Comparison of ENCODE assay signal across 21 mouse cellular contexts in genomic region chr5:66143093-66144032, GRCm38 (mm10). TPM values are rescaled to one million over a fixed set of nuclear protein-coding genes. Genes with fewer than 3 reads are reported as not detected.
DNase-seq lines count a peak whose midpoint lies in the region; ATAC-seq and TF ChIP-seq lines count a peak whose summit lies in the region.
"Had no signal": no experiment of that assay in that cellular context is flagged by ENCODE, and none has a peak within 500 bp of the region (broad histone marks: within the 10 kb centered on the region; RNA-seq: fewer than 3 reads in every experiment).

No protein-coding gene starts in this region.

- peak overlapping the region; percentile 48; the same call in 1 of the 2 replicates for H3K27ac ChIP-seq in liver, postnatal 0 days (ENCODE audit: low read depth)
- H3K27ac ChIP-seq in liver, embryonic 11.5 days (ENCODE audit: low read depth, low read length): no peak overlapping the region
- peak overlapping the region; percentile 73 for H3K27ac ChIP-seq in intestine, postnatal 0 days (ENCODE audit: low read depth, low read length)
- H3K27ac ChIP-seq in hindbrain, embryonic 16.5 days (ENCODE audit: low read depth, low read length): no peak overlapping the region
- H3K27ac ChIP-seq: hindbrain, embryonic 15.5 days; left cerebral cortex, adult 2 months; stomach, embryonic 15.5 days had no signal

- no peaks in the 10 kb centered on the region for H3K9me3 ChIP-seq in liver, postnatal 0 days (ENCODE audit: low read length)
- H3K9me3 ChIP-seq in liver, embryonic 11.5 days (ENCODE audit: control insufficient read depth, low read length): no peaks in the 10 kb centered on the region
- no peaks in the 10 kb centered on the region for H3K9me3 ChIP-seq in intestine, postnatal 0 days (ENCODE audit: control insufficient read depth)
- no peaks in the 10 kb centered on the region for H3K9me3 ChIP-seq in hindbrain, embryonic 16.5 days (ENCODE audit: control insufficient read depth, low read length)
- H3K9me3 ChIP-seq: hindbrain, embryonic 15.5 days; stomach, embryonic 15.5 days had no signal

- H3K4me1 ChIP-seq in liver, postnatal 0 days (ENCODE audit: insufficient read depth): peaks cover 44% of the 10 kb centered on the region
- no peaks in the 10 kb centered on the region for H3K4me1 ChIP-seq in liver, embryonic 11.5 days (replicated peaks; ENCODE audit: control insufficient read depth, insufficient read depth, low read length)
- H3K4me1 ChIP-seq in intestine, postnatal 0 days (replicated peaks; ENCODE audit: control insufficient read depth, insufficient read depth, low read length): 0 out of 2 replicates have a peak, but pooled peaks cover 3% of the 10 kb centered on the region
- H3K4me1 ChIP-seq in hindbrain, embryonic 16.5 days (ENCODE audit: control insufficient read depth, insufficient read depth, low read depth, low read length): no peaks in the 10 kb centered on the region
- H3K4me1 ChIP-seq: hindbrain, embryonic 15.5 days had no signal

- no peak for TF ChIP-seq CTCF in liver, postnatal 0 days (IDR thresholded peaks at IDR 0.05; ENCODE audit: low read depth)
- TF ChIP-seq CTCF in intestine, postnatal 0 days (IDR thresholded peaks at IDR 0.05; ENCODE audit: low read depth): no peak

- no peaks in the 10 kb centered on the region for H3K27me3 ChIP-seq in liver, postnatal 0 days (ENCODE audit: insufficient read depth, low read length)
- peaks cover under 1% of the 10 kb centered on the region; the same call in 1 of the 2 replicates for H3K27me3 ChIP-seq in liver, embryonic 11.5 days (replicated peaks; ENCODE audit: control insufficient read depth, insufficient read depth, low read length)
- no peaks in the 10 kb centered on the region for H3K27me3 ChIP-seq in intestine, postnatal 0 days (replicated peaks; ENCODE audit: control insufficient read depth, insufficient read depth, low read length)
- peaks cover under 1% of the 10 kb centered on the region; the same call in 1 of the 2 replicates for H3K27me3 ChIP-seq in hindbrain, embryonic 16.5 days (replicated peaks; ENCODE audit: control insufficient read depth, insufficient read depth, low read length)
- H3K27me3 ChIP-seq: stomach, embryonic 15.5 days had no signal

- H3K36me3 ChIP-seq in liver, postnatal 0 days (replicated peaks; ENCODE audit: insufficient read depth, low read length): no peaks in the 10 kb centered on the region
- no peaks in the 10 kb centered on the region for H3K36me3 ChIP-seq in liver, embryonic 11.5 days (ENCODE audit: control insufficient read depth, insufficient read depth, low read length)
- no peaks in the 10 kb centered on the region for H3K36me3 ChIP-seq in intestine, postnatal 0 days (ENCODE audit: control insufficient read depth, insufficient read depth)
- H3K36me3 ChIP-seq in hindbrain, embryonic 16.5 days (ENCODE audit: control insufficient read depth, insufficient read depth, low read length): no peaks in the 10 kb centered on the region
- H3K36me3 ChIP-seq: hindbrain, embryonic 15.5 days; stomach, embryonic 15.5 days had no signal

- H3K4me3 ChIP-seq in liver, postnatal 0 days (ENCODE audit: low read depth, low read length): no peak overlapping the region
- H3K4me3 ChIP-seq in liver, embryonic 11.5 days (ENCODE audit: low read depth, low read length): no peak overlapping the region
- no peak overlapping the region for H3K4me3 ChIP-seq in intestine, postnatal 0 days (ENCODE audit: low read depth, low read length)
- no peak overlapping the region for H3K4me3 ChIP-seq in hindbrain, embryonic 16.5 days (ENCODE audit: low read length)
- H3K4me3 ChIP-seq: hindbrain, embryonic 15.5 days; left cerebral cortex, adult 2 months; stomach, embryonic 15.5 days had no signal

- no peak overlapping the region for H3K4me2 ChIP-seq in liver, postnatal 0 days (ENCODE audit: low read depth, low read length)
- no peak overlapping the region for H3K4me2 ChIP-seq in liver, embryonic 11.5 days
- no peak overlapping the region for H3K4me2 ChIP-seq in intestine, postnatal 0 days (replicated peaks; ENCODE audit: low read depth)
- no peak overlapping the region for H3K4me2 ChIP-seq in hindbrain, embryonic 16.5 days (ENCODE audit: low read length)
- H3K4me2 ChIP-seq: heart, embryonic 11.5 days; hindbrain, embryonic 15.5 days; stomach, embryonic 15.5 days had no signal

- 65% methylated on average over 14 of the region's 14 CpGs for WGBS in liver, postnatal 0 days (ENCODE audit: insufficient replicate concordance)
- WGBS in liver, embryonic 11.5 days: 78% methylated on average over 14 of the region's 14 CpGs
- WGBS in intestine, postnatal 0 days: 64% methylated on average over 14 of the region's 14 CpGs
- 83% methylated on average over 14 of the region's 14 CpGs for WGBS in hindbrain, embryonic 16.5 days

- no peak for TF ChIP-seq EP300 in liver, postnatal 0 days (IDR thresholded peaks at IDR 0.05; ENCODE audit: low read depth)

- H3K9ac ChIP-seq in liver, postnatal 0 days (replicated peaks): no peak overlapping the region
- no peak overlapping the region for H3K9ac ChIP-seq in liver, embryonic 11.5 days (ENCODE audit: low read depth, low read length)
- no peak overlapping the region for H3K9ac ChIP-seq in intestine, postnatal 0 days (ENCODE audit: low read depth, low read length)
- H3K9ac ChIP-seq in hindbrain, embryonic 16.5 days (ENCODE audit: low read depth, low read length): no peak overlapping the region
- H3K9ac ChIP-seq: hindbrain, embryonic 15.5 days; stomach, embryonic 15.5 days had no signal

- DNase-seq in frontal cortex, postnatal 10 days (ENCODE audit: low spot score in 2 of 2): no peak
- DNase-seq in liver, postnatal 0 days: peak; percentile 40
- no peak for DNase-seq in liver, embryonic 11.5 days (ENCODE audit: low spot score)
- DNase-seq in adipocyte (ENCODE audit: low spot score): peak; percentile 37
- no peak for DNase-seq in testis, postnatal 14 days (ENCODE audit: low spot score)
- DNase-seq: adrenal gland, postnatal 36 days; cerebellum, adult 11-12 months; cerebellum, postnatal 14 days; gastrocnemius, postnatal 10 days; heart, adult 11 months; kidney, adult 2 months; kidney, postnatal 4 days; right cerebral cortex, postnatal 4 days had no signal

- peak; percentile 96 for ATAC-seq in frontal cortex, adult (ENCODE audit: low TSS enrichment)
- peak; percentile 46 for ATAC-seq in liver, postnatal 0 days
- ATAC-seq in liver, embryonic 11.5 days (replicated peaks; ENCODE audit: low FRiP score): no peak
- ATAC-seq in intestine, postnatal 0 days: 0 out of 2 replicates have a peak, but pooled peaks have one; percentile 53
- no peak for ATAC-seq in hindbrain, embryonic 16.5 days
- ATAC-seq: midbrain, embryonic 16.5 days had no signal

RNA-seq across cellular contexts. Expression of gene Rbm47, which starts 29.6 kb away (rescaled TPM):
- polyA plus RNA-seq in liver, postnatal 0 days (2015; fragmentation: Nextera tagmentation; extraction: Ambion mirVana): 20.5 and 22.8 TPM in 2 replicates
- polyA plus RNA-seq in liver, embryonic 11.5 days (2014; fragmentation: Nextera tagmentation; extraction: Ambion mirVana): 13.5 and 13.9 TPM in 2 replicates
- polyA plus RNA-seq in intestine, postnatal 0 days (2015; fragmentation: Nextera tagmentation; extraction: Ambion mirVana): 146 and 175 TPM in 2 replicates
- 6.7 and 6.9 TPM in 2 replicates for polyA plus RNA-seq in hindbrain, embryonic 16.5 days (2015; fragmentation: Nextera tagmentation; extraction: Ambion mirVana)

Comparison
In these comparisons a context has a peak if more than half of its experiments do, and no peak if none do; other contexts are left out.
1. ATAC-seq: peak in frontal cortex, adult (single experiment), liver, postnatal 0 days (single experiment) and intestine, postnatal 0 days (single experiment); none in liver, embryonic 11.5 days (single experiment) and hindbrain, embryonic 16.5 days (single experiment).
2. DNase-seq: peak in liver, postnatal 0 days (single experiment) and adipocyte (single experiment); none in frontal cortex, postnatal 10 days (0 of 2), liver, embryonic 11.5 days (single experiment) and testis, postnatal 14 days (single experiment).
3. H3K27ac ChIP-seq: peak in liver, postnatal 0 days (single experiment) and intestine, postnatal 0 days (single experiment); none in liver, embryonic 11.5 days (single experiment) and hindbrain, embryonic 16.5 days (single experiment).